Mouse (Mus musculus) ovary, postnatal 10 days (tissue): ENCODE results near the gene Zfp579.
"Not testable (repeated sequence)": the region's sequence is repeated elsewhere in the genome, so short reads cannot be mapped to it uniquely, and the experiment has no call there.

Experiments used
- DNase-seq: peaks from one replicate; pipeline ENCODE4 v3.0.0; 2022; ENCODE audit warnings: low spot score

The Zfp579 gene

DNA sequence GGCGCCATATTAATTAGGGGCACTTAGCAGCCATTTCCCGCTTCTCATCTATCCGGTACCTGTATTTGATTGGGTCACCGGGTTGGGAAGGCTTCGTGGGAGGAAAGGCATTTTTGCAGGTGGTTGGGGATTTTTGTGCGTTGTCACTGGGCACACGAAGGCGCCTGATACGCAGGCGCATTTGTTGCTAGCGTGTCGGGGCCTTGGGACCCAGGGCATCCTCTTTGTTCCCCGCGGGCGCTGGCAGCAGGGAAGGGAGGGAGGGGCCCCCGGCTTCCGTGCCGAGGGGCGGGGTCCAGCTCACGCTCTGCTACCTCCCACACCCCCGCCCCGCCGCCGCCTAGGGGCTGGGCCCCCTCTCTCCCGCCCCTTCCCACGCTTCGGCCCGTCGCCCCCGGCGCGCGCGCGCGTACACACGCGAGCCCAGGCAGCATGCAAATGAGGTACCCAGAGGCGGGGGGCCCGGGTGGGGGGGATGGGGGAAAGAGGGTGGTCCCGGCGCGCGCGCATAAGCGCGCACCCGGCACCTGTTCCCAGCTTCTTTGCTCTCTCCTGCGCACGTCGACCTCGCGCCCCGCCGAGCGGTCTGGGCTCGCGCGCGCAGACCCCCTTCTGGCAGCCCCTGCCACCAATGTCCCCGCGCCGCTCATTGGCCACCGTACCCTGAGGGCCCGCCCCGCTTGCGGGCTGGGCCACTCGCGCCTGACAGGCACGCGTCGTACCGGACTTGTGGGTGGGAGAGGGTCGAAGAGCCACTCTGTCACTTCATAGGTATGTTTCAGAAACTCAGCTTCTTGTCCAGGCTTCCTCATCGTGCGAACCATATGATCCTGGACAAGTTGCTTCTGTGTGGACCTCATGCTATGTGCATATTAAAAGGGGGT, 19.4 kb upstream of the Zfp579 start, which contains the start of gene Gm44973:
Gene Gm44973, plus strand, starts transcription at position 379 of the 884 bp plus-strand sequence.
- peak; percentile 90 for DNase-seq

GRCm38 (mm10) chr7:5014251-5015117, 18.5 kb upstream of the Zfp579 start, which contains the start of the genes Zfp524 and Fiz1:
Gene Zfp524, plus strand, starts transcription at chr7:5014415.
Gene Fiz1, minus strand, starts transcription at chr7:5014697.
- DNase-seq = peak; percentile 93

DNA sequence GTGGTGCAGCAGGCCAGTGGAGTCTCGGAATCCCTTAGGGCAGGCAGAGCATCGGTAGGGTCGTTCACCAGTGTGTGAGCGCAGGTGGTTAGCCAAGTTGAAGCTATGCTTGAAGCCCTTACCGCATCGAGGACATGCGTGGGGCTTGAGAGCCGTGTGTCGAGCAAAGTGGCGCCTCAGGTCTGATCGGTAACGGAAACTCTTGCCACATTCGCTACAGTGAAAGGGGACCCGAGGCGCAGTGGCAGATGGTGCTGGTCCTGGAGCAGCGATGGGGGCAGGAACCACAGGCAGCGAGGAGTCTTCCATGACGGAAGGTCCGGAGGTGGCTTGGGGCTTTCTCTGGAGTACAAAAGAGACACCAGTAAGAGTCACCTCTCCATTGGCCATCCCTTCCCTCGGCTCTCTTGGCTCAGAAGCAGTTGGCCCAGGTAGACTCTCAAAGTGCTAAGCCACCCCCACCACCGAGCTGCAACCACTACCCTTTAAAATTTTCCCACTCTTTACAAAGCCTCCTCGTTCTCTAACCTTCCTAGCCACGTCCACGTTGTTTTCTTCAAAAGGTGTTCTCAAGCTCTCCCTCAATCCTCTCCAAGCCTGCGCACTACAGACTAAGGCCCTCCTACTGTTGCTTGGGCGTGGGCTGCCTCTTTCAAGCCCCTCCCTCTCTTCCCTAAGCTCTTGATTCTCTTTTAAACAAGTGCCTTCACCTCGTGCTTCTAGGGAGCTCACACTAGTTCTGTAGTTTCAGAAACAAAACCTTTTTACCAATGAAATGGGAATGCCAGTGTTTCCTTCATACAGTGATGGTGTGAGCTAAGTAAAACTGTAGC, 16.9 kb upstream of the Zfp579 start:
- DNase-seq = no peak

DNA sequence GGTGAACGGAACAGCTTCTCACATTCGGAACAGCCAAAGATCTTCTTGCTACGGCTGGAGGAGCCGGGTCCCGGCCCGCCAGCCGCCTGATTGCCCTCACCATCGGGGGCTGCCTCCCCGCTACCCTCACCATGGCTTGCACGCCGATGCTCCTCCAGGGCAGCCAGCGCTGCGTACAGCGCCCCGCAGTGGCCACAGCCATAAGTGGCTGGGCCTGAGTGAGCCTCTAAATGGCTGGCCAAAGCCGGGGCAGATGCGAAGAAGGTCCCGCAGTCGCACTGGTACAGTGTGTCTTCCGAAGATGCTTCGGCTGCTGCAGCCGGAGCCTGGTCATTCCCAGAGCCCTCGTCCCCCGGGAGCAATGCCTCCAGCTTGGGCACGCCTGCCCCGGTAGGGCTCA, 12.3 kb upstream of the Zfp579 start:
- no peak for DNase-seq

DNA sequence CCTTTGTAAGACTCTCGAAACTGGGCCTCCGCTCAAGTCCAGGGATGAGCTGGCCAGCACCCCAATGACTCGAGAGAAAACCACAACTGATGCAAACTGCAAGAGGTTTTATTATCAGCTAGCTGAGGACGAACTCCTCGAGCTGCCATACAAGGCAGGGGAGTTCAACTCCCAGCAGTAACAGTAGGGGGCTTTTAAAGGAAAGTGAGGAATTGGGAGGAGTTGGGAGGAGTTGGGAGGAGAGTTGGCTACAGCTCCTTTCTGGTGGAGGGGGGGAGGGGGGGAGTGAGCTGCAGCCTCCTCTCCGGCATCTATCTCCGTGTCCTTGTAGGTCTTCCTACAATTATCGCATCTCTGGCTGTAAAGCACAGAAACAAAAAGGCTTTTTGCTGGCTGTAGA, 6.9 kb upstream of the Zfp579 start:
- DNase-seq = not testable (repeated sequence)

- DNase-seq = no peak
Measured at GRCm38 (mm10) chr7:4999876-5000275, 3.9 kb upstream of the Zfp579 start.

DNA sequence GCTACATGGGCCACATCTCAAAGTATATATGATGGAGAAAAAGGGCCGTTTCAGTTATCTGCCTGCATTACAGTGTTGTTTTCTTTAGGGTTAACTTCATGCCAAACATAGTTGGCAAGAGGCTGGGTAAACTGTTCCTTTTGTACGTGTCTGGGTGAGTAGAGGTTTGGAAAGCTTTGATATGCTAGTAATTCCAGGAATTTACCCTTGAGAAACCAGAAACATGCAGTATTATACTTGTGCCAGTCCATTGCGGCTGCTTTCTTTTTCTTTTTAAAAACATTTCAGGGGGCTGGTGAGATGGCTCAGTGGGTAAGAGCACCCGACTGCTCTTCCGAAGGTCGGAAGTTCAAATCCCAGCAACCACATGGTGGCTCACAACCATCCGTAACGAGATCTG, 976 bp upstream of the Zfp579 start:
- DNase-seq = no peak

DNA sequence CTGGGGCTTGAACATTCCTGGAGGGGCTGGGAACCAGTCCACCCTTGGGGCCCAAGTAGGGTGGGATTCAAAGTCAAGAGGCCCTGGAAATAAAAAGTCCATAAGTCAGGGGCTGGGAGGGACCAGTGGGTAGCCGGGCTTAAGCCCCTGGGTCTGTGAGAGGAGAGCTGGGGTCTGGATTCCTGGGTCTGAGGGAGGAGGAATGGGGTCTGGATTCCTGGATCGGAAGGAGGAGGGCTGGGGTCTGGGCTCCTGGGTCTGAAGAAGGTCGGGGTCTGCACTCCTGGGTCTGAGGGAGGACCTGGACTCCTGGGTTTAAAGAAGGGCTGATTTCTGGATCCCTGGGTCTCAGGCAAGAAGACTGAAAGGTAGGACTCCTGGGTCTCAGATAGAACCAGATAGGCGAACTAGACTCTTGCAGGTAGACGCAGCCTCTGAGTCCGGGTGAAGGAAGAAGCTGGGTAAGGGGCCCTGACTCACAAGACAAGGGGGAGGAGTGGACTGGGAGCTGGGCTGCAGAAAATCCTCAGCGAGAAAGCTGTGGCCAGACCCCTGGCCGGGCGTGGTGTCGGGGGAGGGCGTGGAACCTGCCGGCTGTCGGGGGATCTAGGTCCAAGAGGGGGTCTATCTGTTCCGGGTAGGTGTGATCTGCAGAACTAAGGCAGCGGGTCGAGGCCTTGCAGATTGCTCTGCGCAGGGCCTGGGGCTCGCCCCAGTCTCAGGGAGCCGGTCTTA, 523 bp downstream of the Zfp579 start:
- DNase-seq = no peak

- no peak for DNase-seq
Measured at GRCm38 (mm10) chr7:4993999-4994788, 1.8 kb downstream of the Zfp579 start.

DNA sequence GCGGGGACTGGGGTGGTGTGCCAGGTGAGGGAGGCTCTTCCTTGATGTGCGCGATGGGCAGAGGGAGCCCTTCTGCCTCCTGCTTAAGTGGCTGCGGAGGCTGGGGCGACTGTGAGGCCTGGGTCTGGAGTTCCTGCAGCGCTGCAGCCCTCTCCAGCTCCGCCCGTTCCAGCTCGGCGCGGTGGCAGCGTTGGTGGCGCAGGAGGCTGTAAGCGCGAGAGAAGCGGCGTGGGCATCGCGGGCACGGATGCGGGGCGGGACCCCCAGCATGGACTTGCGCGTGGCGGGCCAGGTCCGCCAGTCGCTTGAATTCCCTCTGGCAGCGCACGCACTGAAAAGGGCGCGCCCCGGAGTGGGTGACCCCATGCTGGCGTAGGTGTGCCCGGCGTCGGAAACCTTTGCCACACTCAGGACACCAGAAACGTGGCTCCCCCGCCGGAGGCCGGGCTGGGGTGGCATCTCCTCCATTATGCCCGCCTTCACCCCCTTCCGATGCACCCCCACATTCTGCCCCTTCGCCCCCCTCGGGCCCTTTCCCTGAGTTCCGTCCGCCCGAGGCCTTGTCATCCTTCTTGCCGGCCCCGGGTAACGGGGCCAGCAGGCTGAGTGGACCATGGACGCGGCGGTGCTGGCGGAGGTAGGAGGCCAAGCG, 2.5 kb downstream of the Zfp579 start:
- DNase-seq = no peak

- no peak for DNase-seq
Measured at GRCm38 (mm10) chr7:4988250-4988649, 7.7 kb downstream of the Zfp579 start.

GRCm38 (mm10) chr7:4976832-4977231, 19.1 kb downstream of the Zfp579 start:
- no peak for DNase-seq

DNA sequence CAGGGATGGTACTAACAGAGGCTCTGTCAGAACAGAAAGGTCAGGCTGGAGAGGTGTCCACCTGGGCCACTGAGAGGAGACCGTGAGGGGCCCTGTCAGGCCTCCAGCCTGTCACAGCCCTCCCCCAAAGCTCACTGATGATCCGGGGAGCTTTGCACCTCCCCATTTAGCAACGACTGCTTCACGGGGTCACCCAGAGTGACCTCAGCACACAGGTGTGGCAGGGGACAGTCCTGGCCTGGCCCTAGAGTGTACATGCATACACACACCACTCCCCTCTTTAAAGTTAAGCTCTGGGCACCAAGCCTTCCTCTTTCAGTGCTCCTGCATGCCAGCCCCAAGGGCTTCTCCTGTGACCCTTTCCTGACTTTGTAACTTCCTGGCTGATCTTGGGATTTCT, 20.5 kb downstream of the Zfp579 start:
- no peak for DNase-seq

DNA sequence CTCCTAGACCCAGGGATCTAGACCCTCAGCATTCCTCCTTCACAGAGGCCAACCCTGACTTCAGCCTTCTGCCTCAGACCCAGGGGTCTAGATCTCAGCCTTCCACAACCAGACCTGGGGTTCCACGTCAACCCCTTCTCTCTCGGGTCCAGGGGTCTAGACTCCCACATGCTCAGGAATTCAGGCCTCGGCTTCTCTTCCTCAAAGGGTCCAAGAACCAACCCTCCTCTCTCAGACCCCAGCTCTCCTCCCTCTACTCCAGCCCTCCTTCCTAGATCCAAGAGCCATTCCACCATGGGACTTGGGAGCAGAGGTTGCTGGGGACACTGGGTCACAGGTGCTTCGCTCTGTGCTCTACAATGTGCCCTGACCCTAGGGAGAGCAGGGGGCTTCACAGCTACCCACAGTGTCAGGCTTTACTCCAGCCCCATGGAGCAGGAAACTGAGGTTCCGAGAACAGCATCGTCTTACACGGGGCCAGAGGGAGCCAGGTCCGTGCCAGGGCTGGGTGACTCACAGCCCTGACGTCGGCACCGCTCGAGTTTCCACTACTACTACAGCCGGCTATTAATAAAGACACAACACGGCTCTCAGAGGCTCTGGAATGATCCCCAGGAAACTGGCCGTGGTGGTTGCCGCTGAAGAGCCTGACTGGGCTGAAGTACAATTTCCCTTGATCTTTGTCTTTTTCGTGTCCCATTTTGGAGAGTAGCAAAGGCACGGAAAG, 23.5 kb downstream of the Zfp579 start:
- no peak for DNase-seq

- DNase-seq = no peak
Measured at GRCm38 (mm10) chr7:4971710-4972109, 24.2 kb downstream of the Zfp579 start.

- DNase-seq = no peak
Measured at GRCm38 (mm10) chr7:4971068-4971467, 24.9 kb downstream of the Zfp579 start, which contains the start of gene Sbk3. Gene Sbk3, minus strand, starts transcription at chr7:4971168.

GRCm38 (mm10) chr7:4964988-4965387, 31.0 kb downstream of the Zfp579 start:
- DNase-seq = no peak

DNA sequence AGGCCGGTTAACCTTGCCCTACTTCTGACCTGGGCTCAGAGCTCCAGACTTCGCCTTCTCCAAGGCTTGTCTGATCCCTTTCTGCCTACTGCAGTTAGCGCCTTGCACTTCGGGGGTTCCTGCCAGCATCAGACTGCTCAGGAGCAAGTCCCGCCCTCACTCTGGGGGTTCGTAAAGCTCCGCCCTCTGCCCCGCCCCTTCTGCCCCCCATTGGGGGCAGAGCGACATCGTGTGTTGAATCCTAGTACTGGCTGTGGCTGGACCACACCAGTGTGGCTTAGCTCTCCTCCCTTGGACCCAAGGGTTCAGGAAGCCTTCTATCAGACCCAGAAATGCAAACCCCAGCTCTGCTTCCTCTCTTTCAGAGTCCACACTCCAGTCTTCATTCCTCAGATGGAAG, 31.7 kb downstream of the Zfp579 start, which contains the start of gene Sbk2:
Gene Sbk2, minus strand, starts transcription at position 135 of the 400 bp plus-strand sequence.
- DNase-seq = peak; percentile 57

- DNase-seq = no peak
Measured at GRCm38 (mm10) chr7:4963527-4963926, 32.4 kb downstream of the Zfp579 start.
